9 mouse cellular contexts compared by ENCODE assay signal in genomic region chr13:109487378-109487777, GRCm38 (mm10).
DNase-seq lines count a peak whose midpoint lies in the region; ATAC-seq and TF ChIP-seq lines count a peak whose summit lies in the region.
"Had no signal": no experiment of that assay in that cellular context is flagged by ENCODE, and none has a peak within 500 bp of the region (broad histone marks: within the 10 kb centered on the region; RNA-seq: fewer than 3 reads in every experiment).

No protein-coding gene starts in this region.

- intact Hi-C loops in heart, postnatal 10 days (cut with DNase I), result no loop called here

- TF ChIP-seq CTCF in forebrain, postnatal 0 days (IDR thresholded peaks at IDR 0.05; ENCODE audit: low read depth), result no peak
- no peak for TF ChIP-seq CTCF in lung, embryonic 14.5 days (IDR thresholded peaks at IDR 0.05; ENCODE audit: low read depth)

- H3K9me3 ChIP-seq in hindbrain, embryonic 14.5 days (ENCODE audit: control insufficient read depth, low read length), result no peaks in the 10 kb centered on the region
- H3K9me3 ChIP-seq in hindbrain, embryonic 10.5 days, result no peaks in the 10 kb centered on the region
- no peaks in the 10 kb centered on the region for H3K9me3 ChIP-seq in forebrain, postnatal 0 days (ENCODE audit: low read length)
- H3K9me3 ChIP-seq in lung, embryonic 14.5 days (ENCODE audit: low read depth, low read length), result no peaks in the 10 kb centered on the region
- H3K9me3 ChIP-seq in limb, embryonic 10.5 days (replicated peaks), result no peaks in the 10 kb centered on the region

- H3K9ac ChIP-seq in hindbrain, embryonic 14.5 days, result no peak overlapping the region
- no peak overlapping the region for H3K9ac ChIP-seq in forebrain, postnatal 0 days
- no peak overlapping the region for H3K9ac ChIP-seq in lung, embryonic 14.5 days

- H3K4me3 ChIP-seq in hindbrain, embryonic 14.5 days (replicated peaks; ENCODE audit: low read length), result no peak overlapping the region
- no peak overlapping the region for H3K4me3 ChIP-seq in hindbrain, embryonic 10.5 days
- H3K4me3 ChIP-seq in forebrain, postnatal 0 days (ENCODE audit: low read depth, low read length), result no peak overlapping the region
- no peak overlapping the region for H3K4me3 ChIP-seq in lung, embryonic 14.5 days (ENCODE audit: low read depth, low read length)
- no peak overlapping the region for H3K4me3 ChIP-seq in limb, embryonic 10.5 days
- H3K4me3 ChIP-seq: myocyte had no signal

- H3K4me2 ChIP-seq in hindbrain, embryonic 14.5 days (replicated peaks), result no peak overlapping the region
- H3K4me2 ChIP-seq in forebrain, postnatal 0 days (ENCODE audit: low read depth), result no peak overlapping the region
- no peak overlapping the region for H3K4me2 ChIP-seq in lung, embryonic 14.5 days

- no peaks in the 10 kb centered on the region for H3K36me3 ChIP-seq in hindbrain, embryonic 14.5 days (replicated peaks; ENCODE audit: control insufficient read depth, insufficient read depth)
- H3K36me3 ChIP-seq in hindbrain, embryonic 10.5 days, result no peaks in the 10 kb centered on the region
- no peaks in the 10 kb centered on the region for H3K36me3 ChIP-seq in forebrain, postnatal 0 days (ENCODE audit: insufficient read depth)
- H3K36me3 ChIP-seq in lung, embryonic 14.5 days (ENCODE audit: insufficient read depth), result no peaks in the 10 kb centered on the region
- no peaks in the 10 kb centered on the region for H3K36me3 ChIP-seq in limb, embryonic 10.5 days

- 27% methylated on average over 2 of the region's 2 CpGs for WGBS in hindbrain, embryonic 14.5 days
- 83% methylated on average over 2 of the region's 2 CpGs for WGBS in hindbrain, embryonic 10.5 days
- 34% methylated on average over 2 of the region's 2 CpGs for WGBS in forebrain, postnatal 0 days
- 39% methylated on average over 2 of the region's 2 CpGs for WGBS in lung, embryonic 14.5 days
- 68% methylated on average over 2 of the region's 2 CpGs for WGBS in limb, embryonic 10.5 days

- H3K27me3 ChIP-seq in hindbrain, embryonic 14.5 days (ENCODE audit: control insufficient read depth, insufficient read depth, low read length), result no peaks in the 10 kb centered on the region
- no peaks in the 10 kb centered on the region for H3K27me3 ChIP-seq in hindbrain, embryonic 10.5 days (ENCODE audit: insufficient read depth, poor library complexity, severe bottlenecking)
- H3K27me3 ChIP-seq in forebrain, postnatal 0 days (ENCODE audit: insufficient read depth, low read length), result no peaks in the 10 kb centered on the region
- H3K27me3 ChIP-seq in lung, embryonic 14.5 days (ENCODE audit: insufficient read depth, low read length), result no peaks in the 10 kb centered on the region
- no peaks in the 10 kb centered on the region for H3K27me3 ChIP-seq in limb, embryonic 10.5 days (ENCODE audit: low read depth, poor library complexity, severe bottlenecking)

- peaks cover 32% of the 10 kb centered on the region for H3K4me1 ChIP-seq in hindbrain, embryonic 14.5 days (replicated peaks; ENCODE audit: control insufficient read depth, insufficient read depth, low read length)
- H3K4me1 ChIP-seq in hindbrain, embryonic 10.5 days (replicated peaks), result peaks cover 17% of the 10 kb centered on the region
- H3K4me1 ChIP-seq in forebrain, postnatal 0 days (ENCODE audit: insufficient read depth), result peaks cover 3% of the 10 kb centered on the region; the same call in 1 of the 2 replicates
- peaks cover 8% of the 10 kb centered on the region; the same call in 1 of the 2 replicates for H3K4me1 ChIP-seq in lung, embryonic 14.5 days (ENCODE audit: insufficient read depth)
- H3K4me1 ChIP-seq in limb, embryonic 10.5 days, result peaks cover 8% of the 10 kb centered on the region; the same call in 1 of the 2 replicates

- ATAC-seq in hindbrain, embryonic 14.5 days (ENCODE audit: low FRiP score), result peak; percentile 47; the same call in 1 of the 2 replicates
- peak; percentile 59 for ATAC-seq in forebrain, postnatal 0 days
- ATAC-seq in lung, embryonic 14.5 days (ENCODE audit: insufficient read depth), result peak; percentile 38; the same call in 1 of the 2 replicates
- ATAC-seq in monocyte, adult 5-6 weeks (replicated peaks; ENCODE audit: insufficient number of reproducible peaks, low FRiP score, low TSS enrichment, poor library complexity, severe bottlenecking), result no peak

- peak; percentile 68 for DNase-seq in hindbrain, embryonic 14.5 days (ENCODE audit: low spot score)
- DNase-seq in hindbrain, embryonic 10.5 days (ENCODE audit: low spot score), result no peak
- DNase-seq in Muller cell, postnatal 12 days (ENCODE audit: inconsistent ontology term), result peak; percentile 90
- DNase-seq in forebrain, postnatal 0 days, result peak; percentile 75
- DNase-seq in lung, embryonic 14.5 days, result peak; percentile 67
- no peak for DNase-seq in heart, postnatal 10 days
- no peak for DNase-seq in limb, embryonic 10.5 days (ENCODE audit: low spot score)

- peak overlapping the region; percentile 24; the same call in 1 of the 2 replicates for H3K27ac ChIP-seq in hindbrain, embryonic 14.5 days
- H3K27ac ChIP-seq in hindbrain, embryonic 10.5 days, result no peak overlapping the region
- 0 out of 2 replicates have a peak overlapping the region, but pooled peaks have one; percentile 15 for H3K27ac ChIP-seq in forebrain, postnatal 0 days (ENCODE audit: low read depth, low read length)
- H3K27ac ChIP-seq in lung, embryonic 14.5 days (ENCODE audit: low read depth), result no peak overlapping the region
- H3K27ac ChIP-seq in limb, embryonic 10.5 days, result no peak overlapping the region

Comparison
In these comparisons a context has a peak if more than half of its experiments do, and no peak if none do; other contexts are left out.
1. DNase-seq: peak in hindbrain, embryonic 14.5 days (single experiment), Muller cell, postnatal 12 days (single experiment), forebrain, postnatal 0 days (single experiment) and lung, embryonic 14.5 days (single experiment); none in hindbrain, embryonic 10.5 days (single experiment), heart, postnatal 10 days (0 of 2) and limb, embryonic 10.5 days (single experiment).
2. H3K27ac ChIP-seq: peak in hindbrain, embryonic 14.5 days (single experiment) and forebrain, postnatal 0 days (single experiment); none in hindbrain, embryonic 10.5 days (single experiment), lung, embryonic 14.5 days (single experiment) and limb, embryonic 10.5 days (single experiment).